Mouse (Mus musculus): ENCODE results near the gene B020011L13Rik. TPM values are rescaled to one million over a fixed set of nuclear protein-coding genes. Genes with fewer than 3 reads are reported as not detected.

B020011L13Rik gene
- polyA plus RNA-seq (2012; rRNA removed; ENCODE audit: low replicate concordance), result not detected in 2 replicates

DNA sequence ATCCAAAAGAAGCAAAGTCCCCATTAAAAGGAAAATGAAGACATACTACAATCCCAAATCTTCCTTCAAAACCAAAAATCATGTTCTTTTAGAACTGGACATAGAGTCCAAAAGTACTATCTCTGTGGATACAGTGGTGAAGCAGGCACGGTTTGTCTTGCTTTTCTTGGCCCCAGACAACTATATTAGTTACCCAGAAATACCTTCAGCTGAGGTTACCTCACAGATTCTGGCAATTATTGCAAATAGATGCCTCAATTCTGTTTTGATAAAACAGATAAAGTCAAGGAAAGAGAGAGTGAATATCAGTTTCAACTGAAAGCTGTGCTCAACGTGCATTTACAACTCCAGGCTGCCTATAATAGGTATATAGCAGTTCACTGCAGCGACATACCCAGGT lies at the start of gene B020011L13Rik:
B020011L13Rik (plus strand) TSS at position 301 of the 400 bp plus-strand sequence.

DNA sequence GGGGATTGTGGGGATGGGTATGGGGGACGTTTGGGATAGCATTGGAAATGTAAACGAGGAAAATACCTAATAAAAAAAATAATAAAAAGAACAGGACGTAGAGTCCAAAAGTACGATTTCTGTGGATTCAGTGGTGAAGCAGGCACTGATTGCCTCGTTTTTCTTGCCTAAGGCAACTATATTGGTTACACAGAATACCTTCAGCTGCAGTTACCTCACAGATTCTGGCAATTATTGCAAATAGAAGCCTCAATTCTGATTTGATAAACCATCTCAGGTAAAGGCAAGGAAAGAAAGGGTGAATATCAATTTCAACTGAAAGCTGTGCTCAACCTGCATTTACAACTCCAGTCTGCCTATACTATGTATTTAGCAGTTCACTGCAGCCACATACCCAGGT lies 48.8 kb downstream of the B020011L13Rik start, which contains the start of gene Gm28360:
Gm28360 (plus strand) TSS at position 301 of the 400 bp plus-strand sequence.

Other genes starting within 250 kb of the B020011L13Rik start
- not detected in 2 replicates for gene Gm28363, start 84.0 kb upstream of the B020011L13Rik start, polyA plus RNA-seq (2012; rRNA removed; ENCODE audit: low replicate concordance)
- gene Gm28360, start 48.9 kb downstream of the B020011L13Rik start, polyA plus RNA-seq (2012; rRNA removed; ENCODE audit: low replicate concordance), result not detected in 2 replicates
- gene Gm28168, start 146.9 kb downstream of the B020011L13Rik start, polyA plus RNA-seq (2012; rRNA removed; ENCODE audit: low replicate concordance), result not detected in 2 replicates
- not detected in 2 replicates for gene Gm7145, start 184.8 kb downstream of the B020011L13Rik start, polyA plus RNA-seq (2012; rRNA removed; ENCODE audit: low replicate concordance)

All from mammary gland, adult 2 months (tissue).